Mouse (Mus musculus) left cerebral cortex, adult 2 months (tissue): Measurements from ENCODE around the gene Aak1. TPM values are rescaled to one million over a fixed set of nuclear protein-coding genes. Genes with fewer than 3 reads are reported as not detected.
"Not testable (repeated sequence)": the region's sequence is repeated elsewhere in the genome, so short reads cannot be mapped to it uniquely, and the experiment has no call there.

ENCODE experiments used
- DNase-seq, 2 experiments: peaks; one replicate each; pipeline ENCODE4 v3.0.0; 2021 to 2022; ENCODE audit warnings: low spot score in 2 of 2, mixed read lengths in 1 of 2; ENCODE audit errors: extremely low spot score in 1 of 2
- H3K27ac ChIP-seq: fragments of 200-600 bp; 2 replicates; pipeline ENCODE4 v1.8.1; 2022
- H3K4me3 ChIP-seq: fragments of 200-600 bp; 2 replicates; pipeline ENCODE4 v1.8.1; 2022
- CTCF ChIP-seq: fragments of 200-600 bp; IDR thresholded peaks from 2 replicates; pipeline ENCODE4 v1.8.1; 2022; ENCODE audit warnings: antibody characterized with exemption, mild to moderate bottlenecking, moderate library complexity
- intact Hi-C: fragments of 180-260 bp; cut with DNase I; formaldehyde crosslinking; loops from one replicate; pipeline ENCODE4 v1.15.1; 2025
- total RNA-seq, 2 experiments: library from RNA; stranded (reverse); gene quantifications; 2 replicates each; pipeline ENCODE4 v1.2.3; 2021

Gene Aak1
- total RNA-seq, 2 experiments from 2014 or later, result 442 to 463 TPM

GRCm38 (mm10) chr6:86871783-86872182 is 22.5 kb downstream of the Aak1 start:
- no peak overlapping the region for H3K27ac ChIP-seq
- no peak overlapping the region for H3K4me3 ChIP-seq
- TF ChIP-seq CTCF, result no peak
- no peak for DNase-seq
- intact Hi-C loops, result no loop called here

GRCm38 (mm10) chr6:86874711-86875375 is 25.5 kb downstream of the Aak1 start:
- intact Hi-C loops, result no loop called here
- Histone ChIP-seq H3K4me3 (no peak overlapping the region), H3K27ac (0 out of 2 replicates have a peak overlapping the region, but pooled peaks have one; percentile 12)
- TF ChIP-seq CTCF, result no peak
- DNase-seq, result no peak

- no peak overlapping the region for H3K4me3 ChIP-seq
- intact Hi-C loops, result no loop called here
- DNase-seq, result no peak
- no peak for TF ChIP-seq CTCF
- no peak overlapping the region for H3K27ac ChIP-seq
Measured at GRCm38 (mm10) chr6:86876451-86876850, 27.1 kb downstream of the Aak1 start.

- H3K4me3 ChIP-seq, intact Hi-C loops, DNase-seq: not testable (repeated sequence)
- TF ChIP-seq CTCF, result peak; percentile 17
- peak overlapping the region; percentile 83; the same call in 1 of the 2 replicates for H3K27ac ChIP-seq
Measured at GRCm38 (mm10) chr6:86878656-86879055, 29.3 kb downstream of the Aak1 start.

GRCm38 (mm10) chr6:86879314-86879713 is 30.0 kb downstream of the Aak1 start:
- Histone ChIP-seq H3K4me3 (no peak overlapping the region), H3K27ac (peak overlapping the region; percentile 83)
- intact Hi-C loops, result no loop called here
- DNase-seq, result no peak
- TF ChIP-seq CTCF, result no peak

GRCm38 (mm10) chr6:86884230-86884629 is 34.9 kb downstream of the Aak1 start:
- Histone ChIP-seq H3K27ac (no peak overlapping the region), H3K4me3 (no peak overlapping the region)
- no peak for DNase-seq
- intact Hi-C loops, result no loop called here
- no peak for TF ChIP-seq CTCF

GRCm38 (mm10) chr6:86884746-86885145 is 35.4 kb downstream of the Aak1 start:
- no peak for DNase-seq
- TF ChIP-seq CTCF, result no peak
- Histone ChIP-seq H3K27ac (no peak overlapping the region), H3K4me3 (no peak overlapping the region)
- intact Hi-C loops, result no loop called here

GRCm38 (mm10) chr6:86885816-86886529 is 36.7 kb downstream of the Aak1 start:
- no peak for TF ChIP-seq CTCF
- intact Hi-C loops, result no loop called here
- no peak for DNase-seq
- H3K27ac ChIP-seq, result no peak overlapping the region
- H3K4me3 ChIP-seq, result no peak overlapping the region

GRCm38 (mm10) chr6:86886803-86887202 is 37.5 kb downstream of the Aak1 start:
- intact Hi-C loops, result no loop called here

GRCm38 (mm10) chr6:86897520-86897919 is 48.2 kb downstream of the Aak1 start:
- no peak for TF ChIP-seq CTCF
- intact Hi-C loops, result no loop called here
- DNase-seq, result no peak
- Histone ChIP-seq H3K27ac (no peak overlapping the region), H3K4me3 (no peak overlapping the region)

More at GRCm38 (mm10) chr6:86886803-86887202, 37.5 kb downstream of the Aak1 start:
- DNase-seq, result no peak
- Histone ChIP-seq H3K27ac (no peak overlapping the region), H3K4me3 (no peak overlapping the region)
- no peak for TF ChIP-seq CTCF

GRCm38 (mm10) chr6:86899053-86899452 is 49.7 kb downstream of the Aak1 start:
- no peak for TF ChIP-seq CTCF
- H3K27ac ChIP-seq, result peak overlapping the region; percentile 57; the same call in 1 of the 2 replicates
- DNase-seq, result no peak

GRCm38 (mm10) chr6:86899965-86900364 is 50.6 kb downstream of the Aak1 start:
- no peak overlapping the region for H3K4me3 ChIP-seq
- TF ChIP-seq CTCF, result no peak
- DNase-seq, result no peak
- H3K27ac ChIP-seq, result no peak overlapping the region
- intact Hi-C loops, result no loop called here

More at GRCm38 (mm10) chr6:86899053-86899452, 49.7 kb downstream of the Aak1 start:
- intact Hi-C loops, result no loop called here
- H3K4me3 ChIP-seq, result no peak overlapping the region

- DNase-seq, result no peak
- intact Hi-C loops, result no loop called here
- Histone ChIP-seq H3K27ac (no peak overlapping the region), H3K4me3 (no peak overlapping the region)
- no peak for TF ChIP-seq CTCF
Measured at GRCm38 (mm10) chr6:86900546-86900945, 51.2 kb downstream of the Aak1 start.
